Mouse (Mus musculus) c-Kit-positive CD71-positive TER-119-positive erythroid progenitor cells, embryonic 14.5 days (primary cell): ENCODE results near the gene Rap1gap2.

Source experiments
- DNase-seq: peaks from one replicate; pipeline ENCODE4 v3.0.0-alpha.2; 2013; ENCODE audit warnings: low spot score

Rap1gap2 gene

DNA sequence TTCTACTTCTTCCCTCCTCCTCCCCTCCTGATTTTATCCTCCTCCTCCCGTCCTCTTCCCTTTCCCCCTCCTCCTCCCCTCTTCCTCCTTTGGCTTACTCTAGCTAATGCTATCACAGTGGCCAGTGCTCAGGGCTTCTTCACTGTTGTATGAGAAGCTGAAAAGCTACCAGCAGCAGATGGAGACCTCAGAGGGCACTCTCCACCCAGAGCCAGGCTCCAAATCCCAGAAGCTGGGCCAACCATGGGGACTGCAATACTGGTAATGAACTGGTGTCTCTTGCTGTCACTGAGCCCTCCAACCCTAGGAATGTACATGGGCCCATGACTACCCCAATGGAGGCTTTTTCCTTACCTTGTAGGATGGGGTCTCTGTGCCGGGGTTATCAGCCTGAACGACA lies 198.8 kb downstream of the Rap1gap2 start:
- DNase-seq, result no peak

DNA sequence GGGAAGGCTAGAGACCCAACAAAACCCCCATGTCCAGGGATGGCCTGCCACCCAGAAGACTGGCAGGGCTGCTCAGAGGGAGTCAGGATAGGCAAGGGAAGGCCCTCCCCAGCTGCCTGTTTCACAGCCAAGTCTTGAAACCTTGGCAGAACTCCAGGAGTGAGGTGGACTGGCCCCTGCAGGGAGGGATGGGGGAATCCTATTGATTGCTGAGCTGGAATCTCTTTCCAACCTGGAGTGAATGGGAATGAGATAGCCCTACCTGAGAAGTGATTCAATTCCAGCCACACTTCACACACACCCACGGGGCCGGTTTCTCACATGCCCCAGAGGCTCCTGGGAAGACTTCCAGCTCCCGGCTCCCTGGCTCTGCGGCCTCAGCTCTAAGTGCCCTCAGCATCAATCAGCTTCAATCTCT lies 200.9 kb downstream of the Rap1gap2 start:
- DNase-seq, result no peak

DNA sequence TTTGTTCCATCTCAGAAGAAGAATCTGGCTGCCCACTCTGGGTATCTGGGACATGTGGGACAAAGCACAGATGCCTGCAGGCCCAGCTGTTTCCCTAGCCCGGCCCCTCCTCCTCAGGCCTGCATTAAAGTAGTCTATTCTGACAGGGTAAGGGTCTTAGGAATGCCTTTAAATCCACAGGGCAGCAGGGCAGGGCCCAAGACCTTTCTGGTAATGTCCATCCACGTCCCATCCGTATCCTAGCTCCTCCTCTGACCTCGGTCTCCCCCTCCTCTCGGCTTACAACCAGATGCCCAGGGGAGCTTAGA lies 201.3 kb downstream of the Rap1gap2 start:
- DNase-seq, result no peak

DNA sequence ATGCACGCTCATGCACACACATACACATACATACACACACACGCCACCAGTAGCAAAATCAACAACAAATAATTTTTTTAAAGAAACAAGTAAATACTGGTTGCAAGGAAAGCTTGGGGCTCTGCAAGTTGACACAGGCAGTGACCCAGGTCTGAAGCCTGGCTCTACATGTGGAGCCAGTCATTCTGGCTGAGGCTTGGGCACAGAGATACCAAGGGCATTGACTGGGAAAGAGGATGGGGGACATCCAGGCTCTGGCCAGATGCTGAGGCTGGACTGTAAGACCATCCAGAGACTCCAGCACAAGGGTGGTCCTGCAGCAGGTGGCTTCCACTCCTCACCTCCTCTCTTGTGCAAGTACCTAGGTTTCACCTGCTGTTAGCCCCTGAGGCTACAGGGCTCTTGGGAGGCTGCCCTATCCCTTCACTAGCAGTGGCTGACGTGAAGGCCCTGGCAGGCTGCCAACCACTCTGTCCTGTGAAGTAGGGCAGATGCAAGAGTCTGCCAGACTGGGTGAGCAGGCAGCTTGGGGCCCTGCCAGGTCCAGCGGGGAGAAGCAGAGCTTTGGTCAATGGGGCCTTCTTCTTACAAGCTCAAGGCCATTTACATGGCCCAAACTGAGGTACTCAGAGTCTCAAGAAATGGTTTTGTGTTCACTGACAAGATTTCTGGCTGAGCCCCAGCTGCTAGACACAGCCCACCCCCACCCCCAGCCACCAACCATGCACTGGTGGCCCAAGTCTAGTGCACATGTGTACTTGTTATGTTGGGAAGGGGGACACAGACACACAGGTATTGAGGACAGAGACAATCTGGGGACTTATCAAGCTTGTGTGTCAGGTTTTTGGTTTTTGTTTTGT lies 201.9 kb downstream of the Rap1gap2 start:
- DNase-seq, result no peak

DNA sequence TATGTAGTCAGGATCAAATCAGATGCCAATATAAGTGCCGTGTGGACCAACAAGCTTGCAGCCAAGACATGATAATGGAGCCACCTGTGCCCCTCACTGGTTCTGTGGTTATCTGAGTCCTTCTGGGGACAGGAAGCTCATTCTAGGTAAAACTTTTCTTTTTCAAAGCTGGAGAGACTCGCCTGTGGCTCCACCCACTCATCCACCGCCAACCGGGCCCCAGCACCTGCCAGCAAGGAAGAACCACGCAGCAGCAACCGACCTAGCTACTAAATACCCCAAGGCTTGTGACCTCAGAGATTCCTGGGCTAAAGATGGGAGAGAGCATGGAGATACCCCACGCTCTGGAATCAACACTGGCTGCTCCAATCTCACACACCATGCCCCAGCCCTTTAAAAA lies 205.5 kb downstream of the Rap1gap2 start:
- no peak for DNase-seq

DNA sequence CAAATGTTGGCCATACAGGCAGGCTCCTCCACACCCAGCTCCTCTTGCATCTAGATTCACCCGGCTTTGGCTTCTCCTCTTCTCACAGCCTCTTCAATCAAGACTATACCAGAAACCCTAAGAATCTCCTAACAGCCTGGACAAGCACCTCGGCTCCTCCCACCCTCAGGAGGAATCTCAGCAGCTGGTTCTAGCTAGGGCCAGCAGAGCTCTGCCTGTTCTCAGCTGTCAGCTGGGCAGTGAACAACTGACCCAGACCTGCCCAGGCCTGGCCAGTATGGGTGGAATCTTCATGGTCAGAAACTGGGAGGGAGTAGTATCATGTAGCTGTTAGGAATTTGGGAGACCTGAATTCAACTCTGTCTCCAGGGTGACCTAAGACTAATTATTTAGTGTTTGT lies 206.5 kb downstream of the Rap1gap2 start:
- no peak for DNase-seq

DNA sequence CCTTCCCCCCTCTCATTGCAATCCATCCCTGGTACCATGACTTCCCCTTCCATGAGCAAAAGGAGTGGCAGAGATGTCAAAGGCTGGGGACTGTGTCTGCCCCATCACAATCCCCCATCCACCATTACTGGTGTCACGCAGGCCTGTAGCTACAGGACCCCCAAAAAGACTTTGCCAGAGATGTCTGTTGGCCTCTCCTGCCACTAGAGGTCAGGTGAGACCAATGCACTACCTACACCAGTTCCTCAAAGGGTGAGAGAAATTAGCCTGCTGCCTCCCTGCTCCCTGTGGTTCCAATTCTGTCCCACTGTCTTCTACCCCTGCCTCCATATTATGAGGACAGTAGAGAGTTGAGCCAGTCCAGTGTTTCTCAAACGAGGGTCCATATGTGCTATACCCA lies 208.6 kb downstream of the Rap1gap2 start:
- DNase-seq, result no peak

DNA sequence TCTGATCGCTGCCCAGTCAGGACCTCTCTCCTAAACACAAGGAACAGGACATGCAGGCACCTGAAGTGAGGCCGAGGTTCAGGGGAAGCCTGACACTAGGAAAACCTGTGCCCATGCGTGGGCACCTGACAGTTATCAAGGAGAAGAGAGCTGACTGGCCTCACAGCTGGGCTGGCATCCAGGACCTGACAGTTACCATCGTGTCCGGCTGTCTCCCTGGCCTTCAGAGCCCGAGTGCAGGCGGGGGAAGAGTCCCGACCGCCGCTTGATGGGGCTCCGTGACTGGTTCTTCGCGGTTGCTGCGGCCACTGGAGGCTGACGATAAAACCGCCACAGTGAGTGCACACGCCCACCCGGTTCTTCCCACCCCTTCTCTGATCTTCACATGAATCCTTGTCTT lies 215.1 kb downstream of the Rap1gap2 start:
- DNase-seq, result no peak

DNA sequence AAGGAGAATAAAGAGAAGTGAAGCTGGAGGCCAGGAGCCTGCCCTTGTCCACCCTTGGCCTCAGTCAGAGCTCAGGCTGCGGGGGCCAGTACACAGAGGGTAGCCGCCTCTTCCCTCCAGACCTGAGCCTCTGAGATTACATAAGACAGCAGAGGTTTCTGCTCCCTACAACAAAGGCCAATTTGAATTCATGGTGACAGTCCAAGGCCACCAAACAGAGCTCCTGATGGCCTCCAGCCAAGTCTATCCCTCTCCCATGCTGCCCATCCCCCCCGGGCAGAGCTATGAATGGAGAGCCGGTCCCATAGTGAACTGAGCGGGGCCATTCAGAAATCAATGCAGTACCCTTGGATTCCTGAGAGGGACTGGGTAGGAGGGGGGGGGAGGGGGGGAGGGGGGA lies 217.2 kb downstream of the Rap1gap2 start:
- no peak for DNase-seq

DNA sequence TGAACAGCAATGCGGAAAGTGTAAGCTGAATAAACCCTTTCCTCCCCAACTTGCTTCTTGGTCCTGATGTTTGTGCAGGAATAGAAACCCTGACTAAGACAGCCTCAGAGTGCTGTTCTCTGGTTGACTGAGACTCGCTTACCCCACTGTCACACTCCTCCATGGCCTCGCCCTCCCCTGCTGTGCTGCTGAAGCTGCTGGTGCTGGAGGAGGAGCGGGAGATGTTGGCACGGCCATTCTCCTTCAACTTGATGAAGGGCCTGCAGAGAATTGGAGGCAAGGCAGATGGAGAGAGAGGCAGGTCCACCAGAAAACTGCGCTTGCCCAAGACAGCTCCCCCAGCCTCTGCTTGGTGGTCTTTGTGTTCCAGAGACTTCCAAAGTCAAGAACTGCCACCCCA lies 217.8 kb downstream of the Rap1gap2 start:
- no peak for DNase-seq

DNA sequence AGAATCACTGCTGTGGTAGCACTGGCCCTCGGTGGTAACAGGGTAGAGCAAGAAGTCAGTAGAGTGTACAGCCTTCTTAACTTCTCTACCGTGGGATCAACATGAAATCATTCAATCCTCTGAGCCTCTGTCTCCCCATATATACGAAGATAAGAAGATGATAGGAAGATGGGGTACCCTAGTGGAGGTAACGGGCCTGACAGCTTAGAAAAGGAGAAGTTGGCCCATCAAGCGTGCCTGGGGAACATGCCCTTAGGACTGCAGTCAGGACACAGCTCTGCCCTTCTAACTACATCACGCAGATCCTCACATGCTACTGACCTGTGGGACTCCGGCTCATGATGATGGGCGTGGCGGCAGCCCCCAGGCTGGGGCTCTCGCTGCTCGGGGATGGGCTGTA lies 218.8 kb downstream of the Rap1gap2 start:
- no peak for DNase-seq

DNA sequence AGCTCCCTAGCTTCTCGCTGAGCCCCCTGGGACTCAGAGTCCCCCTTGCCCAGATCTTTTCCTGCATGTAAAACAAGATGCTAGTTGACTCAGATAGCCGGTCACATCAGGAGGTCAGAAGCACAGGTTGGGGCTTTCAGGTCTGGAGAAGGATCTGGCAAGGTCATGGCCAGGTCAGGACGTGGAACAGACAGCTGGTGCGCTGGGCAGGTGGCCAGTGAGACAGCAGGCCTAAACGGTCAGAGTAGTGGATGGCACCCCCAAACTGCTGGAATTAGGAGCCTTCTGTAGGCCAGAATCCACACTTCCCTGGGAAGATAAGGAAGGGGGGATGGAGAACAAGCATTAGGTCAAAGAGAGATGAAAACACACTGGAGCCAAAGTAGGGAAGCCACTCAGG lies 223.5 kb downstream of the Rap1gap2 start:
- DNase-seq, result no peak

DNA sequence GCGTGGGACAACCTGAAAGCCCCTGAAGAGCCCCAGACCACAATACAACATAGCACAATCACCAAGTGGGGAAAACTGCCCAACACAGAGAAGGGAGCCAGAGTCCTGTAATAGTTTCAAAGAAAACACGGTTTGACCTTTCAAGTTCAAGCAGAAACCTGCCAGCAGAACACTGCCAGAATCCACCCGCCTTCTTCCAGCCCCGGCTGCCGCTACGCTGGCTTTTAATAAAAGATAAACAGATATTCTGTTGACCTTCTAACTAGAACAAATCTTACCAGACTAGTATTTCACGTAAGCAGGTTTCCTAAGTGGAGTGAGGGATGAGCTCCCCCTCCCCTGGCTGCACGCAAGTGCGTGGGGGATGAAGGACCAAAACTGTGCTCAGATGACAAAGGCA lies 225.0 kb downstream of the Rap1gap2 start:
- DNase-seq, result no peak

DNA sequence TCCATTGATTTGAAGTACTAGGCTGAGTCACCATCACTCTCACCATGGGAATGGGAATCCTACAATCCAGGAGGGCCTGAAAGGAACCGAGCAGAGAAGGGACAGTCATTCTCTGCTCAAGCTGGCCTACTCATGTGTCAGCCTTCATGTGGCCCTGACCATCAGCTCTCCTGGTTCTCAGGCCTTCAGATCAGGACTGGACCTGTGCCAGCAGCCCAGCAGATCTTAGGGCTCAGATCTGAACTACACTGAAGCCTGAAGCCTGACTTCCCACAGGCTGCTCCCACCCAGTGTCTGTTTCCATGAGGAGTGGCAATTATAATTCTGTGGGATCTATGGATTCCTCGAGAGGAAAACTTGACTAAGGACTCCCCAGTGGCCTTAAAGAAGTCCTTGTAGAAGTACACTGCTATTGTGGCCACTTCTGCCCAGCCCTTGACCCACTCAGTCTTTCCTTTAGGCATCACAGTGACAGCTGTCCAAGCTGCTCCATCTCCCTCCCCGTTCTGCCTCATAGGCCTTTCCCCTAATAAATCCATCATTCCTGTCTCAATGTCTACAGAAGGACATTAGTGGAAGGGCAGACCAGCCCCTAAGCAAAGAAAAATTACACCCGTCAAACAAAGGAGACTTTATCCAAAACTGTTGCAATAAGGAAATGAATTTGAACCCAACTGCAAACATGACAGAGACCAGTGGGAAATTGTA lies 231.4 kb downstream of the Rap1gap2 start:
- no peak for DNase-seq

DNA sequence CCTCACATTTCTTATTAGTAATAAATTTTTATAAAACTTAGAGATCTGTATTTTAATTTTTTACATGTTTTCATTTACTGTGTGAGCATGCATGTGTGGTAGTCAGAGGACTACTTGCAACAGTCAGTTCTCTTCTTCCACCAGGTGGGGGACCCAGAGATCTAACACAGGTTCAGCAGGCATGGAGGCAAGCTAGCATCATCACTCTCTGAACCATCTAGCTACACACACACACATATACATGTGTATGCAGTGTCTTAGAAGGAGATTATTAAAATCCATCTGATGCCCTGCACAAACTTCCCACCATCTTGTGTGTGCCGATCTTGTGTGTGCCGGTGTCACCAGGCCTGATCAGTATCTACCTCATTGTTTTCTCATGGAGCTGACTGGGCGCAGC lies 233.9 kb downstream of the Rap1gap2 start:
- peak; percentile 13 for DNase-seq

DNA sequence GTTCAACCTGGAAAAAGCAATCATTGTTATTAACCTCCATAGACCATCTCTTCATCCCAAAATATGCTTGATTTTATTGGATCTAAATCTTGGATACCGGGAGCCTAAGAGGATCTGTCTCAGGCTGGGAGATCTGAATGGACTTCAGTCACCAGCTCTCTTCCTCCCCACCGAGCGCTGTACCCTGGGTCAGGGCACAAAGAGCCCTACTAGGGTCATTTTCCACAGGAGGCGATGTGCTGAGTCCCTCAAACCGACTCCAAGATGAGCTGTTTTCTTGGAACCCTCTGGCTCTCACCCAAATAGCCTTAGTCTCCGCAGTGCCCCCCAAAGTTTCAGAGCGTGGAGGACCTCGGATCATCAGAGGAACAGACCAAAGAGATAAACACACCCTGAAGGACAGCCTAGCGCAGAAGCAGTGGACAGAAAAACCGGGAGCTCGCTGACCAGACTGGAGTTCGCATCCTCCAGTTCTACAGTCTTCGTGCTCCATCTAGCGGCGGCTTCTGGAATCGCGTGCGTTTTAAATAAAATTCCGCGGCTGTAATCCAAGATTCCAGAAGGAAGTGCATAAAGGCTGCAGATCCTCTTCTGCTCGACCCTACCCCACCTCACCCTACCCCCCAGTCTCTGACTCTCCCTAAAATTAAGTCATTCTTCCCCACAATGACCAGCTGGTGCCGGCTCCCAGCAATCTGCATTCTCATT lies 239.2 kb downstream of the Rap1gap2 start:
- DNase-seq, result peak; percentile 47

DNA sequence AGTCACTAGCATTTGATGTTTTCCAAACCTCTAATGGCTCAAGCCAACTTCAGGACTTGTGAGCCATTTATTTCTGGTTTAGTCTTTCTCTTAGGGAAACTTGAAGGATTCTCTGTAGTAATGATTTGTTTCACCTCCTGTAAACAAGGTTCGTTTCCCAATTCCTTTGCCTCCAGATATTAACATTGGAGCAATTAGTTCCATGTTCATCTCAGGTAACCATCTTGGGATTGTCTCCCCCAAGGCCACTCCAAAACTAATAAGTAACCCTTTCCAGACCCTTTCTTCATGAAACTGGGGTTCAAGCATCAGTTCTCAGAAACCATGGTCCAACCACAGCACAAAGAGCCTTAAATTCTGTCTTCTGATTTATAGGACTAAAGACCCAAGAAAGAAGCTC lies 248.9 kb downstream of the Rap1gap2 start, which contains the start of gene Olfr412:
Gene Olfr412 (plus strand): TSS at position 301 of the 400 bp plus-strand sequence.
- no peak for DNase-seq

DNA sequence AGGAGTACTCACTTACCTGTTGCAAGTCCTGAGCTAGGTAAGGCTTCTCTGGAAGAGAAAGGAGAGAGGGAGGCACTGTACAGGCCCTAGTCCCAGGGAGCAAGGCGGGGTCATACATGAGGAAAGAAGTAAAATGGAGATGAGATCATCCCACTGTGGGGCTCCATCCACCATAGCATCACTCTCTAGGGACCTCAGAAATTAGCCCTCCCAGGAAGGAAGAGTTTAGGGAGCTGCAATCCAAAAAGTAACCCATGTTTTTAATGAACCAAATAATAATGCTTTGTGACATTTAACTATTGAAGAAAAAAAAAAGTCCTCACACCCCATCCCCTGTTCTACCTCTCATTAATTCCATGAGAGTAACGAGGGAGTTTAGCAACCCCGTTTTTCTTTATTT lies 258.2 kb downstream of the Rap1gap2 start, which contains the start of gene Olfr411:
Gene Olfr411 (minus strand): TSS at position 101 of the 400 bp plus-strand sequence.
- DNase-seq, result no peak

DNA sequence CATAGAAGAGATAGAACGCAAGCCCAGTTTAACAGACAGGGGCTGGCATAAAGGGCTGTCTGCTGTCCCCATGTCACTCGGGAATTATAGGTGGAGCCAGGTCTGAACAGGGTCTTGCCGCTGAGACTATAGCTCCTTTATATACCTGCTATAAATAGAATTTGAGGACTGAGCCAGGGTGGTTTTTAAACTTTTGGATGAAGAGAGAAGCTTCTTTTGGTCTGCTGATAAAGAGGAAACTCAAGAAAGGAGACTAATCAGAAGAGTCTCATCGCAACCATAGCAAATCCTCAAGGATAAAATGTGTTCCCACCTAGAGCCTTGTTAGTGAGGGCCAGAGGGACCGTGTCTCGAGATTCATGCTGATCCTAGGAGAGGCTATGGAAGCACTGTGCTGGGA lies 272.8 kb downstream of the Rap1gap2 start, which contains the start of gene Olfr410:
Gene Olfr410 (minus strand): TSS at position 101 of the 400 bp plus-strand sequence.
- DNase-seq, result no peak
